Mouse (Mus musculus) neural tube, embryonic 15.5 days (tissue): ENCODE results near the gene Clec4a3. TPM values are rescaled to one million over a fixed set of nuclear protein-coding genes. Genes with fewer than 3 reads are reported as not detected.
"Not testable (repeated sequence)": the region's sequence is repeated elsewhere in the genome, so short reads cannot be mapped to it uniquely, and the experiment has no call there.

ENCODE experiments used
- ATAC-seq: fragments of 200-750 bp; cut with Nextera tagmentation; 2 replicates; pipeline ENCODE4 v1.8.0; 2017; ENCODE audit warnings: mild to moderate bottlenecking, moderate TSS enrichment, moderate library complexity; ENCODE audit not compliant: low FRiP score
- H3K27ac ChIP-seq: fragments of 300-500 bp; sonication (generic); replicated peaks from 2 replicates; pipeline ENCODE4 v1.5.1; 2015; ENCODE audit warnings: mild to moderate bottlenecking, inconsistent platforms
- H3K27me3 ChIP-seq: fragments of 300-500 bp; sonication (generic); replicated peaks from 2 replicates; pipeline ENCODE4 v1.6.1; 2015; ENCODE audit warnings: inconsistent platforms
- H3K36me3 ChIP-seq: fragments of 300-500 bp; sonication (generic); 2 replicates; pipeline ENCODE4 v1.6.1; 2015; ENCODE audit warnings: inconsistent platforms
- H3K4me1 ChIP-seq: fragments of 300-500 bp; sonication (generic); 2 replicates; pipeline ENCODE4 v1.6.1; 2015; ENCODE audit warnings: inconsistent platforms
- H3K4me2 ChIP-seq: fragments of 300-500 bp; sonication (generic); 2 replicates; pipeline ENCODE4 v1.6.1; 2015; ENCODE audit warnings: inconsistent platforms, mild to moderate bottlenecking, moderate library complexity
- H3K4me3 ChIP-seq: fragments of 300-500 bp; sonication (generic); replicated peaks from 2 replicates; pipeline ENCODE4 v1.5.1; 2015; ENCODE audit warnings: mild to moderate bottlenecking, inconsistent platforms
- H3K9ac ChIP-seq: fragments of 300-500 bp; sonication (generic); replicated peaks from 2 replicates; pipeline ENCODE4 v1.6.1; 2015; ENCODE audit warnings: mild to moderate bottlenecking, inconsistent platforms
- H3K9me3 ChIP-seq: fragments of 300-500 bp; sonication (generic); replicated peaks from 2 replicates; pipeline ENCODE4 v1.6.1; 2016; ENCODE audit warnings: inconsistent platforms
- WGBS: fragments of 180-500 bp; shearing (Covaris S2); methylation state at CpG from one replicate; pipeline ENCODE4 v1.1.7; 2015; ENCODE audit warnings: mixed read lengths; 5-methylcytosine and 5-hydroxymethylcytosine counted together
- polyA plus RNA-seq: library from polyadenylated mRNA; unstranded; fragments of >200 nt; fragmentation: Nextera tagmentation; extraction: Ambion mirVana; gene quantifications from 2 replicates; pipeline ENCODE4 v1.2.1, GENCODE M21; 2015

Gene Clec4a3
- 0.95 and 2.6 TPM in 2 replicates for polyA plus RNA-seq

GRCm38 (mm10) chr6:122952401-122952800, at the start of gene Clec4a3:
Gene Clec4a3, plus strand, starts transcription at chr6:122952515.
- no peak for ATAC-seq
- no peaks in the 10 kb centered on the region for H3K36me3 ChIP-seq
- H3K27ac ChIP-seq = no peak within 1 kb of the TSS
- no peaks in the 10 kb centered on the region for H3K9me3 ChIP-seq
- H3K4me1 ChIP-seq = no peaks in the 10 kb centered on the region
- 79% methylated on average over 8 of the region's 8 CpGs for WGBS
- H3K4me2 ChIP-seq = no peak within 1 kb of the TSS
- H3K9ac ChIP-seq = no peak within 1 kb of the TSS
- H3K4me3 ChIP-seq = no peak within 1 kb of the TSS
- no peaks in the 10 kb centered on the region for H3K27me3 ChIP-seq

GRCm38 (mm10) chr6:122919922-122920321, 32.4 kb upstream of the Clec4a3 start:
- no peaks in the 10 kb centered on the region for H3K27me3 ChIP-seq
- no peak overlapping the region for H3K27ac ChIP-seq
- no peak overlapping the region for H3K9ac ChIP-seq
- no peak for ATAC-seq
- no peaks in the 10 kb centered on the region for H3K4me1 ChIP-seq
- WGBS = 29% methylated on average over 4 of the region's 4 CpGs
- no peaks in the 10 kb centered on the region; the same call in 1 of the 2 replicates for H3K9me3 ChIP-seq
- H3K4me2 ChIP-seq = no peak overlapping the region
- no peaks in the 10 kb centered on the region for H3K36me3 ChIP-seq
- H3K4me3 ChIP-seq = no peak overlapping the region

- ATAC-seq = no peak
- Histone ChIP-seq H3K9ac (no peak within 1 kb of the TSS), H3K27me3 (no peaks in the 10 kb centered on the region), H3K4me1 (no peaks in the 10 kb centered on the region), H3K36me3 (no peaks in the 10 kb centered on the region), H3K4me3 (no peak within 1 kb of the TSS), H3K9me3 (no peaks in the 10 kb centered on the region; the same call in 1 of the 2 replicates), H3K27ac (no peak within 1 kb of the TSS), H3K4me2 (no peak within 1 kb of the TSS)
- WGBS = 71% methylated on average over 4 of the region's 4 CpGs
These were observed 30.9 kb upstream of the Clec4a3 start, which contains the start of gene Clec4a1 for GRCm38 (mm10) chr6:122921451-122921850. Gene Clec4a1, plus strand, starts transcription at chr6:122921848.

GRCm38 (mm10) chr6:122934845-122935244, 17.5 kb upstream of the Clec4a3 start:
- Histone ChIP-seq H3K36me3 (no peaks in the 10 kb centered on the region), H3K4me2 (no peak overlapping the region), H3K27ac (no peak overlapping the region), H3K27me3 (no peaks in the 10 kb centered on the region), H3K9me3 (no peaks in the 10 kb centered on the region), H3K4me1 (no peaks in the 10 kb centered on the region), H3K4me3 (no peak overlapping the region), H3K9ac (no peak overlapping the region)
- 93% methylated on average over 3 of the region's 3 CpGs for WGBS
- ATAC-seq = no peak

- Histone ChIP-seq H3K9me3 (no peaks in the 10 kb centered on the region), H3K27me3 (no peaks in the 10 kb centered on the region), H3K4me2 (no peak overlapping the region), H3K36me3 (no peaks in the 10 kb centered on the region), H3K9ac (no peak overlapping the region), H3K4me3 (no peak overlapping the region), H3K4me1 (no peaks in the 10 kb centered on the region), H3K27ac (no peak overlapping the region)
- 89% methylated on average over 5 of the region's 5 CpGs for WGBS
- no peak for ATAC-seq
These were observed 12.7 kb upstream of the Clec4a3 start for GRCm38 (mm10) chr6:122939618-122940017.

GRCm38 (mm10) chr6:122946760-122947159, 5.6 kb upstream of the Clec4a3 start:
- H3K27me3 ChIP-seq = no peaks in the 10 kb centered on the region
- no peak overlapping the region for H3K9ac ChIP-seq
- no peaks in the 10 kb centered on the region for H3K4me1 ChIP-seq
- no peak overlapping the region for H3K4me2 ChIP-seq
- H3K36me3 ChIP-seq = no peaks in the 10 kb centered on the region
- WGBS = 92% methylated on average over 2 of the region's 2 CpGs
- H3K9me3 ChIP-seq = no peaks in the 10 kb centered on the region
- no peak overlapping the region for H3K4me3 ChIP-seq
- no peak overlapping the region for H3K27ac ChIP-seq
- no peak for ATAC-seq

- H3K4me1 ChIP-seq = no peaks in the 10 kb centered on the region
- no peak overlapping the region for H3K9ac ChIP-seq
- H3K4me2 ChIP-seq = no peak overlapping the region
- H3K27ac ChIP-seq = no peak overlapping the region
- H3K27me3 ChIP-seq = no peaks in the 10 kb centered on the region
- no peak overlapping the region for H3K4me3 ChIP-seq
- H3K36me3 ChIP-seq = no peaks in the 10 kb centered on the region
- WGBS = 82% methylated on average over 2 of the region's 2 CpGs
- no peak for ATAC-seq
- H3K9me3 ChIP-seq = no peaks in the 10 kb centered on the region
These were observed 12.2 kb downstream of the Clec4a3 start for GRCm38 (mm10) chr6:122964562-122964961.

GRCm38 (mm10) chr6:122969048-122969447, 16.7 kb downstream of the Clec4a3 start:
- no peaks in the 10 kb centered on the region for H3K4me1 ChIP-seq
- H3K4me3 ChIP-seq = no peak overlapping the region
- ATAC-seq = no peak
- H3K9me3 ChIP-seq = no peaks in the 10 kb centered on the region
- no peak overlapping the region for H3K4me2 ChIP-seq
- H3K27me3 ChIP-seq = no peaks in the 10 kb centered on the region
- WGBS = 92% methylated on average over 2 of the region's 2 CpGs
- no peak overlapping the region for H3K9ac ChIP-seq
- H3K36me3 ChIP-seq = no peaks in the 10 kb centered on the region
- no peak overlapping the region for H3K27ac ChIP-seq

- no peaks in the 10 kb centered on the region for H3K36me3 ChIP-seq
- H3K4me3 ChIP-seq = no peak within 1 kb of the TSS
- WGBS = 85% methylated on average over 6 of the region's 6 CpGs
- no peak within 1 kb of the TSS for H3K27ac ChIP-seq
- no peaks in the 10 kb centered on the region for H3K27me3 ChIP-seq
- H3K9me3 ChIP-seq = no peaks in the 10 kb centered on the region
- H3K4me2 ChIP-seq = no peak within 1 kb of the TSS
- no peak within 1 kb of the TSS for H3K9ac ChIP-seq
- no peaks in the 10 kb centered on the region for H3K4me1 ChIP-seq
- no peak for ATAC-seq
These were observed 37.6 kb downstream of the Clec4a3 start, which contains the start of gene Clec4a4 for GRCm38 (mm10) chr6:122989876-122990437. Gene Clec4a4, plus strand, starts transcription at chr6:122990367.

GRCm38 (mm10) chr6:123004696-123005095, 52.4 kb downstream of the Clec4a3 start:
- not testable (repeated sequence) for H3K9ac ChIP-seq, ATAC-seq, H3K36me3 ChIP-seq, H3K9me3 ChIP-seq, H3K27ac ChIP-seq, H3K4me3 ChIP-seq, H3K4me2 ChIP-seq, H3K27me3 ChIP-seq, H3K4me1 ChIP-seq
- WGBS = 85% methylated on average over 2 of the region's 2 CpGs

GRCm38 (mm10) chr6:123005591-123005990, 53.3 kb downstream of the Clec4a3 start:
- H3K27ac ChIP-seq = no peak overlapping the region
- no peak overlapping the region for H3K4me2 ChIP-seq
- H3K36me3 ChIP-seq = no peaks in the 10 kb centered on the region
- WGBS = 77% methylated on average over 1 of the region's 1 CpGs
- no peaks in the 10 kb centered on the region for H3K27me3 ChIP-seq
- no peaks in the 10 kb centered on the region for H3K4me1 ChIP-seq
- ATAC-seq = no peak
- no peak overlapping the region for H3K4me3 ChIP-seq
- H3K9ac ChIP-seq = no peak overlapping the region
- no peaks in the 10 kb centered on the region for H3K9me3 ChIP-seq
